Mouse (Mus musculus): Measurements from ENCODE around the gene Tbx2.

The Tbx2 gene

GRCm38 (mm10) chr11:85841211-85841681, 8.9 kb downstream of the Tbx2 start:
- DNase-seq = peak; percentile 29

- peak; percentile 86 for DNase-seq
Measured at GRCm38 (mm10) chr11:85841980-85842379, 9.6 kb downstream of the Tbx2 start.

- peak; percentile 46 for DNase-seq
Measured at GRCm38 (mm10) chr11:85842596-85843346, 10.4 kb downstream of the Tbx2 start.

DNA sequence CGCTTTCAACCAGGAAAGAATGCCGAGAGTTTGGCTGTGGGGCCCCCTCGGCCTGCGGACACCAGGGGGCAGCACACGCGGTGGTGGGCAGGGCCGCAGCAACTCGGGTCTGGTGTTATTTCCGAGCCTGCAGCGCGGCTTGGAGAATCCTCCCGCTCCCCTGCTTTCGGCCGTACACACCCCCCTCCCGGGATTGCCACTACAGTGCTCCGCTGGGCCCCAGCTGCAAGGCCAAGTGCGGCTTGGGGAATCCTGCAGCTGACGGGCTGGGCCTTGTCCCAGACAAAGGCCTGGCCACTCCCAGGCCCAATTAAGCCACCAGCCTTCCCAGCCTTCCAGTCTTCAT, 11.0 kb downstream of the Tbx2 start:
- peak; percentile 92 for DNase-seq

GRCm38 (mm10) chr11:85844144-85844965, 12.0 kb downstream of the Tbx2 start:
- DNase-seq = peak; percentile 96

- peak; percentile 58 for DNase-seq
Measured at GRCm38 (mm10) chr11:85844971-85845370, 12.6 kb downstream of the Tbx2 start.

DNA sequence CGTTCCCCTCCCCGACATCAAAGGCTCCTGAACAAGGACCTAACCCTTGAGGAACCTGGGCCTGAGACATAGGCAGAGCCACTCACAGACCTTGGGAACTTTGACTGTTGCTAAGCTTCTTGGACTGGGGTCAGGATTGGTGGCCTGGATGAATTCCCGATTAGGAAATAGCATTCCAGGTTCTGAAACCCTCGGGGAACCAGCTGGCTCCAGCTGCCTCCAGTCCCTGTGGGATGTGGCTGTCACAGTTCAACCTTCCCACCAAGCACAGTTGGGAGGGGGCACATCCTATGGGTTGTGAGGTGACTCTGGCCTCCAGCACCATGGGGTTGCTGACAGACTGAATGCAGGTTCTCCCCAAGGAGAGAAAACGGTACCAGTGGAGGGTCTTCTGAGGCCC, 13.6 kb downstream of the Tbx2 start:
- DNase-seq = peak; percentile 86

DNA sequence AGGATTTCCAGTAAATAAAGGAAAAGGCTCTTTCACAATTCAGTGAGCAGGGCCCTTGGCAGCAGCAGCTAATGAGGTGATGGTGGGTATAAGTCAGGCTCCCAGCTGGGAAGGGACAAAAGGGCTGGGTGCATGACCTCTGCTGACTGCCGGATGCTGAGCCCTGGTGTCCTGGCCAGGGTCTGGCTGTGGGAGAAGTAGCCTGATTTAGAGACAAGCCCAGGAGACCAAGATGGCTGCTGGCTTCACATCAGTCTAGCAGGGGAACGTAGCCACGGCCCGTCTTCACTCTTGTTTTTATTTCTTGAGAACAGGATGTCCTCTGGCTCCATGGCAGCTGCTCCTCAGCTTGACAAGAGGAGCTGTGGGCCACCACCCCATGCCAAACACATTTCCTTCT, 14.2 kb downstream of the Tbx2 start:
- DNase-seq = peak; percentile 59

GRCm38 (mm10) chr11:85849037-85849436, 16.7 kb downstream of the Tbx2 start:
- peak; percentile 79 for DNase-seq

GRCm38 (mm10) chr11:85850233-85850632, 17.9 kb downstream of the Tbx2 start, which contains the start of gene Gm11444:
Gene Gm11444, minus strand, starts transcription at chr11:85850333.
- no peak for DNase-seq

GRCm38 (mm10) chr11:85850758-85851157, 18.4 kb downstream of the Tbx2 start:
- DNase-seq = peak; percentile 27

- no peak for DNase-seq
Measured at GRCm38 (mm10) chr11:85857997-85858698, 25.8 kb downstream of the Tbx2 start.

DNA sequence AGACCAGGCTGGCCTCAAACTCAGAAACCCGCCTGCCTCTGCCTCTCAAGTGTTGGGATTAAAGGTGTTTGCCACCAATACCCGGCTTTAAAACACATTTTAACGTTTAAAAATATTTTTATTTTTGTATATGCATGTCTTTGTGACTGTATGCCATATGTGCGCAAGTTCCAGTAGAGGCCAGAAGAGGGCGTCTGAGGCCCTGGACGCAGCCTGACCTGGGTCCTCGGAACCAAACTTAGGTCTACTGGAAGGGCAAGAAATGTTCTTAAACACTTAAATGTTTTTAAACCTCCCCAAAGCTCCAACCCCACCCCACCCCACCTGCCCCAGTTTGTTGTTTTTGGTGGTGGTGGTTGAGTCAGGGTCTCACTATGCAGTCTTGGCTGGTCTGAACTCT, 32.0 kb downstream of the Tbx2 start:
- DNase-seq = peak; percentile 34

DNA sequence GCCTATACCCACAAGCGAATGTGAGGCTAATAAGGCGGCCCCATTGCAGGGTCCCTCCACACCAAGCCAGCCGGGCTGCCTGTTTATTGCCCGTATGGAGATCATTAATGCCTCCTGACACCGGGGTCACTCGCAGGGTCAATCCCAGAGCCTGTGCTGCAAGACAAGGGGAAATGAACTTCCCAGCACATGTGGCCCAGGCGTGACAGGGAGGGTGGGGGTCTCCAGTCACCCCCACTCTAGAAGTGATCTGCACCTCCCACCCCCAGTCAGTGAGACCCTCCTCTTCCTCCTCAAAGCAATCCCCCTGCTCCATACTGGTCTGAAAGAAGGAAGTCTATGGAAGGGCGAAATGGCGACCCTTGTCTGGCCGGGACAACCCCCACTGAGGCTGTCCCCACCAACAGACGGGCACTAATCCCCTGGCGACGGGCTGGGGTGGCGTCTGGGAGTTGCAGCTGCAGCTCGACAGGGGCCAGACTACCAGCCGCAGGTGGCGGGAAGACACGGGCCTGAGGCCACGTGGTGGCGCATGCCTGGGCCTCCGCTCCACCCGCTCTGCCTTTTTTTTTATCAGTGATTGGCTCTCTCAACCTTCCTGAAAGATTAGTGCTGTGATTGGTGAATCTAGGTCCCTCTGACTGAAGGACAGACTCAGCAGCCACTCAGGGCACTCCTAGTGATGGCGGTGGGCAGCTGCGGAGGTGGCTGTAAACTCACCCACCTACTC, 43.9 kb downstream of the Tbx2 start:
- no peak for DNase-seq

GRCm38 (mm10) chr11:85884498-85884897, 52.1 kb downstream of the Tbx2 start:
- no peak for DNase-seq

- no peak for DNase-seq
Measured at GRCm38 (mm10) chr11:85885665-85886428, 53.5 kb downstream of the Tbx2 start, which contains the start of gene Tbx4. Gene Tbx4, plus strand, starts transcription at chr11:85886422.

GRCm38 (mm10) chr11:85886429-85886785, 54.1 kb downstream of the Tbx2 start:
- DNase-seq = no peak

- no peak for DNase-seq
Measured at GRCm38 (mm10) chr11:85887273-85887672, 54.9 kb downstream of the Tbx2 start.

DNA sequence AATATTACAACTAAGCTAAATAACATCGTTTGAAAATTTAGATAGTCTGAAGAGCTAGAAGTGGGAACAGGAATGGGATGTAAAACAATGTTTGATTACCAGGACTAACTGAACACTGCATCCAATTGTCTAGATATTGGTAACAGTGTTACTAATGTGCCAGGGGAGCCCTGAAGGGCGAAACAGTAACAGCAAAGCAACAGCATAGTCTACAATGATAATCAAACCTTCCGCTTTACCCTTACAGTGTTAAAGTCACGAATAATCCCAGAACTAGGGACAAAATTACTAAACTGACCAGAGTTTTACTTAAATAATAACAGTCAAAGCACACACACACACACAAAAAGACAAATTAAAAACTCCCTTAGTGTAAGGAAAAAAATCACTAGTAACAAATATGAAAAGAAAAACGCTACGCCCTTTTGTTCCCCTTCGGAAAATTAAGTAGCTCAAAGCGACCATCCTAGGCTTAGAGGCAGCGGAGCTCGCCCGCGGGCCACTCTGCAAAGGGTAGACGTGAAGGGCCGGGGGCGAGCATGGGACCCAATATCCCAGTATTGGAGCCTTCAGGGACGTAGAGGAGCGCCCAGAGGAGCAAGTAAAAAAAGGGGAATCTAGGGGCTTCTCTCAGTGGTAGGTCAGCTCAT, 55.6 kb downstream of the Tbx2 start:
- DNase-seq = no peak

DNA sequence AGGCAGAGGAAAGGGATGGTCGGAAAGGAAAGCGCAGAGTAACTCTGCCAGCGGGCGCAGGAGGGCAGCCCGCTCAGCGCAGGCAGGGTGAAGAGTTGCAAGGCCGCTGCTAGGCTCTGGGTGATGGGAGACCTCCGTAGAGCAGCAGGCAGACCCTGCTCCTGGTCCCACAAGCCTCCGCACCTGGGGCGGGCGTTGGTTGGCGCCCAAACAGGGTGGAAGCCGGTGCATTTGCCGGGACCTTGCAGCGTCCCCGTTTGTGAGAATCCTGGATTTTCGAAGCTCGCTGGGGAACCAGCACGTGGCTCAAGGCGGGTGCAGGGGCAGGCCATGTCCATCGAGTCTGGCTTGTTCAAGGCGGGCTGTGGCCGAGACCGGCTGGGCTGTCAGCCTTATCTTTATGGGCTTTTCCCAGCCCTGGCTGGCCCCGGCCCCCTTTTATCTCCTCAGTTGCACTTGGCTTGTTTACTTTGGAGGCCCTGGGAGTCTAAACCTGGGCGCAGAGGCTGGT, 56.2 kb downstream of the Tbx2 start:
- peak; percentile 17 for DNase-seq

Measured in kidney, postnatal 10 days (tissue).